In the genomic region with DNA sequence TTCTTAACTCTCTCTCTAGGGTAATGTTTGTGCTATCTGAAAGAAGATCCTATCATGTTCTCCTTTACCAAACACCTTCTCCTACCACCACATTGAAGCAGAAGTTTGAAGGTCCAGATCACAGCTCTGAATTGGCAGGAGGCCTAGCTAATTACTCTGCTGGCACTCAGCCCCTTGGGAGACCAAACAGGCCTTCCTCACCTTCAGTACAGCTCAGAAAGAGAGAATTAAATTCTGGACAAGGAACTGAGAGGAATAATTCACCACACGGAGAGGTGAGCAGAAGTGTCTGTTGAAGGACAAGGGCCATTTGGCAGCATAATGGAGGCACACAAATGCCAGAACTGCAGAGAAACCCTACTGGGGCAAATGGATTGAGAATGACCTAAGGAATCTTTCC, we compare ENCODE assay signal across 14 mouse cellular contexts.
DNase-seq lines count a peak whose midpoint lies in the region; ATAC-seq and TF ChIP-seq lines count a peak whose summit lies in the region.
"Had no signal": no experiment of that assay in that cellular context is flagged by ENCODE, and none has a peak within 500 bp of the region (broad histone marks: within the 10 kb centered on the region; RNA-seq: fewer than 3 reads in every experiment).

No protein-coding gene starts in this region.

- TF ChIP-seq EP300 in heart, postnatal 0 days (IDR thresholded peaks at IDR 0.05; ENCODE audit: low read depth): no peak

- TF ChIP-seq CTCF in heart, postnatal 0 days (IDR thresholded peaks at IDR 0.05; ENCODE audit: low read depth): no peak
- no peak for TF ChIP-seq CTCF in brain, embryonic 14.5 days (IDR thresholded peaks at IDR 0.05; ENCODE audit: borderline replicate concordance, extremely low read depth, insufficient read depth, insufficient read length)

- no peaks in the 10 kb centered on the region for H3K9me3 ChIP-seq in heart, postnatal 0 days (replicated peaks; ENCODE audit: control insufficient read depth, low read length)
- H3K9me3 ChIP-seq in heart, embryonic 10.5 days: no peaks in the 10 kb centered on the region
- H3K9me3 ChIP-seq: heart, embryonic 15.5 days; limb, embryonic 12.5 days had no signal

- no peak for TF ChIP-seq POLR2A in brain, embryonic 14.5 days (IDR thresholded peaks at IDR 0.05; ENCODE audit: borderline replicate concordance, extremely low read depth, insufficient read depth, insufficient read length, poor library complexity, severe bottlenecking)

- no peak overlapping the region for H3K4me2 ChIP-seq in heart, postnatal 0 days (ENCODE audit: low read depth, low read length)
- H3K4me2 ChIP-seq: heart, embryonic 15.5 days; limb, embryonic 12.5 days had no signal

- WGBS in heart, postnatal 0 days: 21% methylated on average over 1 of the region's 1 CpGs
- 60% methylated on average over 1 of the region's 1 CpGs for WGBS in heart, embryonic 10.5 days

- H3K9ac ChIP-seq in heart, postnatal 0 days (replicated peaks; ENCODE audit: low read depth, low read length): no peak overlapping the region
- H3K9ac ChIP-seq: heart, embryonic 15.5 days; limb, embryonic 12.5 days; liver, embryonic 14.5 days had no signal

- peaks cover 8% of the 10 kb centered on the region; the same call in 1 of the 2 replicates for H3K27me3 ChIP-seq in heart, postnatal 0 days (ENCODE audit: control insufficient read depth, insufficient read depth, low read length)
- no peaks in the 10 kb centered on the region for H3K27me3 ChIP-seq in heart, embryonic 10.5 days (ENCODE audit: insufficient read depth, poor library complexity, severe bottlenecking)
- H3K27me3 ChIP-seq: limb, embryonic 12.5 days had no signal

- H3K27ac ChIP-seq in heart, postnatal 0 days (ENCODE audit: low read depth): no peak overlapping the region
- H3K27ac ChIP-seq in heart, embryonic 10.5 days: no peak overlapping the region
- H3K27ac ChIP-seq: heart, embryonic 15.5 days; limb, embryonic 12.5 days; liver, embryonic 14.5 days had no signal

- peak; percentile 10 for DNase-seq in heart, postnatal 0 days (ENCODE audit: low spot score)
- no peak for DNase-seq in heart, embryonic 10.5 days (ENCODE audit: low spot score)
- peak; percentile 6 for DNase-seq in kidney, postnatal 14 days
- DNase-seq in kidney, postnatal 4 days: no peak
- DNase-seq in brain, embryonic 14.5 days (ENCODE audit: low read depth): peak; percentile 80
- peak; percentile 49 for DNase-seq in cerebellum, adult 8-10 months
- no peak for DNase-seq in adrenal gland, postnatal 10 days
- no peak for DNase-seq in embryo, embryonic 10.5 days (ENCODE audit: low spot score)
- DNase-seq: embryo, embryonic 11 days; gastrocnemius, postnatal 10 days; lung, postnatal 14 days had no signal

- no peak for ATAC-seq in heart, postnatal 0 days (ENCODE audit: insufficient read depth, low read depth)

- H3K4me1 ChIP-seq in heart, postnatal 0 days (ENCODE audit: control insufficient read depth, insufficient read depth): peaks cover 11% of the 10 kb centered on the region
- H3K4me1 ChIP-seq in heart, embryonic 10.5 days: no peaks in the 10 kb centered on the region
- H3K4me1 ChIP-seq: limb, embryonic 12.5 days had no signal

- no peaks in the 10 kb centered on the region for H3K36me3 ChIP-seq in heart, postnatal 0 days (replicated peaks; ENCODE audit: control insufficient read depth, insufficient read depth, low read length)
- no peaks in the 10 kb centered on the region for H3K36me3 ChIP-seq in heart, embryonic 10.5 days
- H3K36me3 ChIP-seq: heart, embryonic 15.5 days; limb, embryonic 12.5 days had no signal

- H3K4me3 ChIP-seq in heart, postnatal 0 days (ENCODE audit: low read depth, low read length): no peak overlapping the region
- no peak overlapping the region for H3K4me3 ChIP-seq in heart, embryonic 10.5 days
- H3K4me3 ChIP-seq: heart, embryonic 15.5 days; limb, embryonic 12.5 days had no signal

Comparison
In these comparisons a context has a peak if more than half of its experiments do, and no peak if none do; other contexts are left out.
1. DNase-seq: peak in heart, postnatal 0 days (single experiment), kidney, postnatal 14 days (single experiment), brain, embryonic 14.5 days (single experiment) and cerebellum, adult 8-10 months (single experiment); none in heart, embryonic 10.5 days (single experiment), kidney, postnatal 4 days (0 of 2), adrenal gland, postnatal 10 days (single experiment) and embryo, embryonic 10.5 days (single experiment).